23 mouse cellular contexts compared by ENCODE assay signal in genomic region chr14:54796760-54797159, GRCm38 (mm10). TPM values are rescaled to one million over a fixed set of nuclear protein-coding genes. Genes with fewer than 3 reads are reported as not detected.
"Had no signal": no experiment of that assay in that cellular context is flagged by ENCODE, and none has a peak within 500 bp of the region (broad histone marks: within the 10 kb centered on the region; RNA-seq: fewer than 3 reads in every experiment).

No protein-coding gene starts in this region.

- H3K4me1 ChIP-seq: neural tube, embryonic 13.5 days; neural tube, embryonic 15.5 days; stomach, embryonic 15.5 days had no signal

- H3K9me3 ChIP-seq: neural tube, embryonic 13.5 days; neural tube, embryonic 15.5 days; stomach, embryonic 15.5 days had no signal

- DNase-seq: retina, postnatal 1 day; right cerebral cortex, adult 18-20 months; right cerebral cortex, postnatal 14 days; right cerebral cortex, postnatal 25 days; right cerebral cortex, postnatal 4 days; spleen, adult 18-20 months; thymus, adult 18-20 months; thymus, adult 2 months; thymus, postnatal 14 days; thymus, postnatal 25 days; thymus, postnatal 36 days; thymus, postnatal 4 days had no signal

- H3K4me2 ChIP-seq: neural tube, embryonic 13.5 days; neural tube, embryonic 15.5 days; stomach, embryonic 15.5 days had no signal

- H3K4me3 ChIP-seq: neural tube, embryonic 13.5 days; neural tube, embryonic 15.5 days; stomach, embryonic 15.5 days had no signal

- H3K9ac ChIP-seq: neural tube, embryonic 13.5 days; neural tube, embryonic 15.5 days; stomach, embryonic 15.5 days had no signal

- H3K27ac ChIP-seq: neural tube, embryonic 13.5 days; neural tube, embryonic 15.5 days; stomach, embryonic 15.5 days; stomach, postnatal 0 days had no signal

- H3K36me3 ChIP-seq: neural tube, embryonic 13.5 days; neural tube, embryonic 15.5 days; stomach, embryonic 15.5 days had no signal

- H3K27me3 ChIP-seq: neural tube, embryonic 13.5 days; neural tube, embryonic 15.5 days; stomach, embryonic 15.5 days had no signal

RNA-seq across cellular contexts. Expression of gene Rnf212b, which starts 17.2 kb away (rescaled TPM):
- total RNA-seq: neutrophil, adult 5-6 weeks had no signal
- polyA plus RNA-seq: neural tube, embryonic 13.5 days; neural tube, embryonic 14.5 days; small intestine, adult 2 months; spleen, adult 2 months; stomach, embryonic 14.5 days; stomach, embryonic 15.5 days; stomach, embryonic 16.5 days; stomach, postnatal 0 days; thymus, postnatal 0 days had no signal
